Mouse (Mus musculus) CH12.LX (cell line): ENCODE data around the gene Dnttip2. TPM values are rescaled to one million over a fixed set of nuclear protein-coding genes. Genes with fewer than 3 reads are reported as not detected.
"Not testable (repeated sequence)": the region's sequence is repeated elsewhere in the genome, so short reads cannot be mapped to it uniquely, and the experiment has no call there.

Source experiments
- DNase-seq: peaks from one replicate; pipeline ENCODE4 v3.0.0-alpha.2; 2013; ENCODE audit errors: extremely low read depth
- H3K27ac ChIP-seq: 2 replicates; pipeline ENCODE4 v1.5.1; 2012; ENCODE audit warnings: low read depth, mild to moderate bottlenecking, control low read depth, moderate library complexity; ENCODE audit not compliant: insufficient read depth
- H3K27me3 ChIP-seq: replicated peaks from 2 replicates; pipeline ENCODE3; 2012; ENCODE audit warnings: inconsistent platforms
- H3K36me3 ChIP-seq, 2 experiments: replicated peaks in 1 of 2; 2 replicates each; pipeline versions ENCODE3 to v1.6.1; 2012; ENCODE audit warnings: inconsistent platforms in 1 of 2, low read length in 1 of 2, mild to moderate bottlenecking in 1 of 2, mixed read lengths in 1 of 2, moderate library complexity in 1 of 2; ENCODE audit not compliant: control insufficient read depth in 1 of 2, insufficient read depth in 1 of 2
- H3K4me1 ChIP-seq, 2 experiments: 2 replicates each; pipeline ENCODE4 v1.6.1; 2012; ENCODE audit warnings: inconsistent platforms in 1 of 2, moderate library complexity in 1 of 2; ENCODE audit not compliant: insufficient read depth in 2 of 2, control insufficient read depth in 1 of 2
- H3K4me2 ChIP-seq: 2 replicates; pipeline ENCODE4 v1.6.1; 2012; ENCODE audit warnings: low read depth, mild to moderate bottlenecking, control low read depth; ENCODE audit not compliant: poor library complexity, insufficient read depth, severe bottlenecking
- H3K4me3 ChIP-seq, 3 experiments: fragments of 150-350 bp in 1 of 3; sonication (generic) in 1 of 3; replicated peaks in 1 of 3; 2 replicates each; pipeline versions ENCODE3 to v1.5.1; 2011 to 2012; ENCODE audit warnings: low read depth in 2 of 3, low read length in 2 of 3, mild to moderate bottlenecking in 2 of 3, moderate library complexity in 2 of 3, control low read depth in 1 of 3, improper control_type of control experiment in 1 of 3, inconsistent platforms in 1 of 3, mixed read lengths in 1 of 3; ENCODE audit not compliant: poor library complexity in 1 of 3
- H3K79me2 ChIP-seq: replicated peaks from 2 replicates; pipeline ENCODE4 v1.6.1; 2012; ENCODE audit warnings: mild to moderate bottlenecking, moderate library complexity; ENCODE audit not compliant: control insufficient read depth, poor library complexity, insufficient read depth, severe bottlenecking; ENCODE audit errors: extremely low read depth
- H3K9ac ChIP-seq: 2 replicates; pipeline ENCODE4 v1.6.1; 2012; ENCODE audit warnings: low read depth, mild to moderate bottlenecking, control low read depth, moderate library complexity; ENCODE audit not compliant: insufficient read depth
- H3K9me3 ChIP-seq: replicated peaks from 2 replicates; pipeline ENCODE3; 2012; ENCODE audit warnings: low read length, inconsistent platforms, mixed read lengths
- ETS1 ChIP-seq: conservative IDR thresholded peaks from 2 replicates; pipeline ENCODE4 v1.6.1; 2012; ENCODE audit warnings: low read depth, mild to moderate bottlenecking, inconsistent platforms, low read length, improper control_type of control experiment, moderate library complexity
- GABPA ChIP-seq: IDR thresholded peaks from 2 replicates; pipeline ENCODE4 v1.6.1; 2012; ENCODE audit warnings: low read depth, low read length, improper control_type of control experiment, inconsistent platforms; ENCODE audit not compliant: insufficient replicate concordance
- HCFC1 ChIP-seq: IDR thresholded peaks from 2 replicates; pipeline ENCODE4 v1.6.1; 2012; ENCODE audit warnings: low read depth, mild to moderate bottlenecking, inconsistent platforms, low read length, improper control_type of control experiment
- KAT2A ChIP-seq: IDR thresholded peaks from 2 replicates; pipeline ENCODE4 v1.6.1; 2012; ENCODE audit warnings: low read length, improper control_type of control experiment, inconsistent platforms; ENCODE audit not compliant: insufficient replicate concordance
- MAX ChIP-seq: IDR thresholded peaks from 2 replicates; pipeline ENCODE4 v1.6.1; 2011; ENCODE audit warnings: low read length, improper control_type of control experiment
- MAZ ChIP-seq: IDR thresholded peaks from 2 replicates; pipeline ENCODE4 v1.6.1; 2012; ENCODE audit warnings: low read depth, mild to moderate bottlenecking, inconsistent platforms, low read length, improper control_type of control experiment, moderate library complexity
- RAD21 ChIP-seq: IDR thresholded peaks from 2 replicates; pipeline ENCODE4 v1.6.1; 2011; ENCODE audit warnings: low read depth, mild to moderate bottlenecking, low read length, improper control_type of control experiment, moderate library complexity
- SMC3 ChIP-seq: IDR thresholded peaks from 2 replicates; pipeline ENCODE4 v1.6.1; 2011; ENCODE audit warnings: low read depth, low read length, improper control_type of control experiment
- ZNF384 ChIP-seq: IDR thresholded peaks from 2 replicates; pipeline ENCODE4 v1.6.1; 2012; ENCODE audit warnings: low read depth, low read length, improper control_type of control experiment, inconsistent platforms
- dilution Hi-C: fragments of 300-500 bp; cut with MboI; formaldehyde crosslinking; loops from 2 replicates; pipeline ENCODE4 v1.14.3; 2020; ENCODE audit warnings: low sequenced_read_pairs; ENCODE audit not compliant: extremely low pct_unique_long_range_greater_than_20kb, extremely low pct_ligation_motif_present
- in situ Hi-C: fragments of 300-500 bp; cut with MboI; formaldehyde crosslinking; loops from 3 replicates; pipeline ENCODE4 v1.14.3; 2019; ENCODE audit warnings: low sequenced_read_pairs, low pct_ligation_motif_present, low pct_unique_long_range_greater_than_20kb, mixed read lengths
- polyA plus RNA-seq: library from polyadenylated mRNA; unstranded; fragments of >175 nt; gene quantifications from 2 replicates; pipeline ENCODE4 v1.2.1, GENCODE M21; 2012; ENCODE audit warnings: low read depth; ENCODE audit not compliant: insufficient read length
- total RNA-seq, 2 experiments: library from RNA; depleted of rRNA; stranded (reverse); fragments of 300-350 nt in 1 of 2; fragments of >200 nt in 1 of 2; gene quantifications; 2 replicates each; pipeline ENCODE4 v1.2.3; 2012 to 2014

Dnttip2 gene
- total and polyA plus RNA-seq, 3 experiments: 41.9 to 141 (median 65.2) TPM

- H3K4me3 ChIP-seq, H3K27ac ChIP-seq, H3K36me3 ChIP-seq, H3K9me3 ChIP-seq, H3K4me1 ChIP-seq, H3K27me3 ChIP-seq, DNase-seq, dilution Hi-C loops, H3K9ac ChIP-seq, H3K79me2 ChIP-seq, in situ Hi-C loops, H3K4me2 ChIP-seq: not testable (repeated sequence)
These were observed 47.2 kb upstream of the Dnttip2 start for GRCm38 (mm10) chr3:122226972-122227371.

- H3K4me3 ChIP-seq: no peak overlapping the region
- H3K4me1 ChIP-seq: peaks cover 2 to 4% of the 10 kb centered on the region in 2 experiments; a peak in 1 of 4 replicates
- dilution Hi-C loops (no loop called here), in situ Hi-C loops (no loop called here)
- H3K79me2 ChIP-seq: no peaks in the 10 kb centered on the region
- no peaks in the 10 kb centered on the region for H3K36me3 ChIP-seq
- no peaks in the 10 kb centered on the region for H3K9me3 ChIP-seq
- no peak overlapping the region for H3K27ac ChIP-seq
- no peak overlapping the region for H3K9ac ChIP-seq
- no peak for TF ChIP-seq ZNF384
- TF ChIP-seq GABPA: no peak
- no peak for TF ChIP-seq SMC3
- TF ChIP-seq, all 38 proteins: peak for 0
- Histone ChIP-seq H3K4me2 (no peak overlapping the region), H3K27me3 (no peaks in the 10 kb centered on the region)
- DNase-seq: no peak
These were observed 38.4 kb upstream of the Dnttip2 start for GRCm38 (mm10) chr3:122235772-122236171.

- in situ Hi-C loops (no loop called here), dilution Hi-C loops (no loop called here)
- TF ChIP-seq ZNF384 (no peak), HCFC1 (no peak), KAT2A (no peak), MAX (no peak), ETS1 (no peak), RAD21 (no peak), MAZ (no peak)
- no peaks in the 10 kb centered on the region for H3K27me3 ChIP-seq
- H3K4me2 ChIP-seq: no peak overlapping the region
- DNase-seq: no peak
- no peak overlapping the region for H3K4me3 ChIP-seq
- no peak overlapping the region for H3K27ac ChIP-seq
- peaks cover 0 to 29% of the 10 kb centered on the region in 2 experiments; a peak in 2 of 4 replicates for H3K4me1 ChIP-seq
- no peak overlapping the region for H3K9ac ChIP-seq
- H3K36me3 ChIP-seq: no peaks in the 10 kb centered on the region
- H3K9me3 ChIP-seq: no peaks in the 10 kb centered on the region
- H3K79me2 ChIP-seq: peaks cover 10% of the 10 kb centered on the region
These were observed 31.3 kb upstream of the Dnttip2 start for GRCm38 (mm10) chr3:122242876-122243275.
